Mouse (Mus musculus) kidney, embryonic 14.5 days (tissue): ENCODE measurements around the gene Gpr87. TPM values are rescaled to one million over a fixed set of nuclear protein-coding genes. Genes with fewer than 3 reads are reported as not detected.

Source experiments
- ATAC-seq: fragments of 200-750 bp; cut with Nextera tagmentation; 2 replicates; pipeline ENCODE4 v1.8.0; 2017; ENCODE audit warnings: moderate number of reproducible peaks, mild to moderate bottlenecking, moderate TSS enrichment, moderate library complexity; ENCODE audit not compliant: low FRiP score, low TSS enrichment
- H3K27ac ChIP-seq: fragments of 300-500 bp; sonication (generic); 2 replicates; pipeline ENCODE4 v1.5.1; 2014; ENCODE audit warnings: low read depth, mild to moderate bottlenecking, low read length, moderate library complexity, mixed read lengths
- H3K27me3 ChIP-seq: fragments of 300-500 bp; sonication (generic); 2 replicates; pipeline ENCODE4 v1.6.1; 2014; ENCODE audit warnings: mild to moderate bottlenecking, low read length; ENCODE audit not compliant: control insufficient read depth, insufficient read depth
- H3K36me3 ChIP-seq: fragments of 300-500 bp; sonication (generic); 2 replicates; pipeline ENCODE4 v1.6.1; 2014; ENCODE audit warnings: low read length, mixed read lengths; ENCODE audit not compliant: control insufficient read depth, insufficient read depth
- H3K4me1 ChIP-seq: fragments of 300-500 bp; sonication (generic); 2 replicates; pipeline ENCODE4 v1.6.1; 2014; ENCODE audit warnings: low read length, mixed read lengths; ENCODE audit not compliant: control insufficient read depth, insufficient read depth
- H3K4me2 ChIP-seq: fragments of 300-500 bp; sonication (generic); replicated peaks from 2 replicates; pipeline ENCODE4 v1.6.1; 2014; ENCODE audit warnings: low read depth, mild to moderate bottlenecking, low read length
- H3K4me3 ChIP-seq: fragments of 300-500 bp; sonication (generic); 2 replicates; pipeline ENCODE4 v1.5.1; 2014; ENCODE audit warnings: mild to moderate bottlenecking, low read length
- H3K9ac ChIP-seq: fragments of 300-500 bp; sonication (generic); 2 replicates; pipeline ENCODE4 v1.6.1; 2014; ENCODE audit warnings: low read depth, mild to moderate bottlenecking, low read length, moderate library complexity
- H3K9me3 ChIP-seq: fragments of 300-500 bp; sonication (generic); 2 replicates; pipeline ENCODE4 v1.6.1; 2016; ENCODE audit warnings: low read length; ENCODE audit not compliant: control insufficient read depth
- WGBS: fragments of 180-500 bp; shearing (Covaris S2); extraction: QIAGEN DNeasy Blood & Tissue Kit; methylation state at CpG from one replicate; pipeline ENCODE4 v1.1.7; 2014; 5-methylcytosine and 5-hydroxymethylcytosine counted together
- polyA plus RNA-seq: library from polyadenylated mRNA; unstranded; fragments of >200 nt; fragmentation: Nextera tagmentation; extraction: Ambion mirVana; gene quantifications from 2 replicates; pipeline ENCODE4 v1.2.1, GENCODE M21; 2014

The Gpr87 gene
- polyA plus RNA-seq, 1 experiment from 2014 or later, result 0.34 TPM

DNA sequence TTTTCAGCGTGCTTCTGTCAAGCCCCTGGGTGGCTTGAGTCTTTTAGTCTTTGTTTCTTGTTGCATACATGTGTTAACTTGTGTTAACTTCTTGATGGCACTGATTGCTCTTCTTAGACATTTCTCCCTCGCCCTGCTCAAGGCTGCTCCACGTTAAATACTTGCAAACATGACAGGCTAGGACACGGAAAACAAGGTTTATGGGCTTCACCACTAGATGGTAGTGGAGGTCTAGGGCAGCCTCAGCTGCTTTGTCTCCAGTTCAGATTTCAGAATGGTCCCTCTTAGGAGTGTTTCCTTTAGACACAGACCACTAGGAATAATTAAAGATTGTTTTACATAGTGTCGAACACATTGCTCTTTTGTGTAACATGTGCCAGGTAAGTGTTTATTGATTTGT is 19.7 kb downstream of the Gpr87 start:
- no peak overlapping the region for H3K4me3 ChIP-seq
- peaks cover 3% of the 10 kb centered on the region; the same call in 1 of the 2 replicates for H3K4me1 ChIP-seq
- H3K9me3 ChIP-seq, result no peaks in the 10 kb centered on the region
- no peak overlapping the region for H3K9ac ChIP-seq
- no peak overlapping the region for H3K4me2 ChIP-seq
- H3K27ac ChIP-seq, result no peak overlapping the region
- peak; percentile 46; the same call in 1 of the 2 replicates for ATAC-seq
- no peaks in the 10 kb centered on the region for H3K36me3 ChIP-seq
- no peaks in the 10 kb centered on the region for H3K27me3 ChIP-seq
- WGBS, result 34% methylated on average over 5 of the region's 5 CpGs

DNA sequence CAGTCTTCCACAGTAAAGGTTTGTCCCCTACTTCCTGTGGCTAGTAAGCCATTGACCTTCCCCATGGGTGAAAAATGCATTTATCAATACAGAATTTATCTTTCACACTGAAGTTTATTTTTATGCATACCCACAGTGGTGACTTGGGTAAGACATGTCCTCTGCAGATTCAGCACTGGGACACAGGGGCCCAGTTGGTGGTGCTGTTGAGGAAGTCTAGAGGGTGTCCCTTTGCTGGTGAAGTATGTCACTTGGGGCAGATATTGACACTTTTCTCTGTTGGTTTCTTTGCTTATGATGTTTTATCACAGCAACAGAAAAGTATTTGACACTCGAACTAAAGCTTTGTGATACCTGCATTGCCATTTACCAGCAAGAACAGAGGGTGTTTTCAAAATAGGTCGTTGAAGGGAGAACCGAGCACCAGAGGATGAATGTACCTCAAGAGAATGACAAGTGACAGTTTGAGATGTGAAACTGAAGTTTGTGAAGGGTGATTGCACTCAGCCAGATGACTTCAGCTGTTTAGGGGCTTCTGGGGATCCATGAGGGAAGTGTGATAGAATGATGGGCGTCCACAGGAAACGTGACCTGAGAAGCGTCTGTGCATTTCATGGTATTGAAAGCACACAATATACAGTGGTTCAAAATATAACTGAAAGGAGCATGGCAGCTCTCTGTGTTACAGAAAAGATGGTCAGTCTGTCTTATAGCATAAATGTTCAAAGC is 20.3 kb downstream of the Gpr87 start:
- Histone ChIP-seq H3K4me1 (peaks cover 7% of the 10 kb centered on the region; the same call in 1 of the 2 replicates), H3K4me2 (no peak overlapping the region), H3K27ac (no peak overlapping the region), H3K9me3 (no peaks in the 10 kb centered on the region), H3K27me3 (no peaks in the 10 kb centered on the region), H3K4me3 (no peak overlapping the region), H3K9ac (no peak overlapping the region), H3K36me3 (no peaks in the 10 kb centered on the region)
- no peak for ATAC-seq
- WGBS, result 70% methylated on average over 6 of the region's 6 CpGs

DNA sequence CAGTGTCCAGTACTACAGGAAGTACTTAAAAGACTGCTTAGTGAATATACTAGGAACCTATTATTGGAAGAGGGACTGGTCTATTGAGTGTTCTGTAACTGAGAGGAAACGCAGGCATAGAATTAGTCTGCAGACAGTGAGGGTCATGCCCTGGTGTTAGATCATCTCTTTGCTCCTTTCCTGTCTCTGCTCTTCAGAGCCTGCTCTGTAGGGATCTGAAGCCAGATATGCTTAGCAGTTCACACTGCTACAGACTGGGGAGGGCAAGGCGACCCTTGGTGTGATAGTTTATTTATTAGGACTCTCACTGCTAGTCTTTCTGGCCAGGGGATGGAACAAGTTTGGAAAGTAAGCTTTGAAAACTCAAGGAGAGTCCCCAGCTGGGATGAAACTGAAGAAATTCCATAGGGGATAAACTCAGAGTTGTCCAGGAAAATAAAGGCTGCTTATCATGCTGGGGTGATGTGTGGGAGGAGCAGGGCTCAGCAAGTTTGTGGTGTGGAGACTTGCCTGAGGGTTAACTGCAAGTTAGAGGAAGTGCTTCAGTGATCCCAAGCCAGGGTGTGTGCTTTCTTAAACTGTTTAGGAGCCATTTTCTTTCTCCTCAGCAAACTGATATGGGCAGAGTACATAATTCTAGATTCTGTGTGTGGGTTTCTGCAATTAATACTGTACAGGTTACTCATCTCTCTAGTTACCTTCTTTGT is 24.8 kb downstream of the Gpr87 start:
- peaks cover 7% of the 10 kb centered on the region; the same call in 1 of the 2 replicates for H3K4me1 ChIP-seq
- no peaks in the 10 kb centered on the region for H3K36me3 ChIP-seq
- ATAC-seq, result peak; percentile 58; the same call in 1 of the 2 replicates
- no peaks in the 10 kb centered on the region for H3K27me3 ChIP-seq
- H3K9ac ChIP-seq, result no peak overlapping the region
- 21% methylated on average over 2 of the region's 2 CpGs for WGBS
- no peaks in the 10 kb centered on the region for H3K9me3 ChIP-seq
- H3K4me3 ChIP-seq, result no peak overlapping the region
- H3K27ac ChIP-seq, result no peak overlapping the region
- H3K4me2 ChIP-seq, result no peak overlapping the region

DNA sequence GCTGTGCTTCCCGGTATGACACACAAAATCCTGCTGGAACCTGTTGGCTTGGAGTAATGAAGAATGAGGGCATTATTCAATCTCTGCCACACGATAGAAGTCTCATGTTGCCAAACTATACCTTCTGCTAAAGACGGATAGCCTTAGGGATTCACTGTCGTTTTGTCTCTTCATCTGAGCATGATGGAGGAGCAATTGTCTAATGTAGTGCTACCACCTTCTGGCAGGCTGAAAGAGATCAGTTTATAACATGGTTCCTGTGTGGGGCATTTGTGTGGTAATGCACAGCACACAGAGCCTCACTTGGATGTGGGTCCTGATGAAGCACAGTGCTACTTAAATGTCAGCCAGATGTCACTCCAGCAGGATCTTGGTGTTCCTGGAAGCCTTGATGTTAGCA is 25.7 kb downstream of the Gpr87 start:
- Histone ChIP-seq H3K9ac (no peak overlapping the region), H3K27me3 (no peaks in the 10 kb centered on the region), H3K4me2 (no peak overlapping the region), H3K27ac (no peak overlapping the region), H3K4me3 (no peak overlapping the region), H3K9me3 (no peaks in the 10 kb centered on the region), H3K36me3 (no peaks in the 10 kb centered on the region), H3K4me1 (peaks cover 7% of the 10 kb centered on the region; the same call in 1 of the 2 replicates)
- no peak for ATAC-seq
- 76% methylated on average over 4 of the region's 4 CpGs for WGBS

DNA sequence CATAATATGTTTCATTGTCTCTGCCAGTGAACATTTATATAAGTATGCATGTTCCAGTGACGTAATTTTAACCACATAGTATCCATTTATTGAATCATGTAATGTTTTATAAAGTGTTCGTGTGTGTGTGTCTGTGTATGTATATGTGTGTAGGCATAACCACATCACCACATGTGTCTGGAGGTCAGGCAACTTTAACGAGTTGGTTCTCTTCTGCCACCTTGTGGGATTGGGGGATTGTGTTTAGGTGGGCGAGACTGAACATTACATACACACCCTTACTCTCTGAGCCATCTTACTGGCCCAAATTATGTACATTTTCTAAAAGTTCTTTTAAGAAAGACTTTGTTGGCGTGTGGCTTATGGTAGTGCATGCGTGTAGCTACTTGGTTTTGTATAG is 26.4 kb downstream of the Gpr87 start:
- ATAC-seq, result no peak
- H3K36me3 ChIP-seq, result no peaks in the 10 kb centered on the region
- no peaks in the 10 kb centered on the region for H3K27me3 ChIP-seq
- H3K4me3 ChIP-seq, result no peak overlapping the region
- no peak overlapping the region for H3K27ac ChIP-seq
- WGBS, result 86% methylated on average over 6 of the region's 6 CpGs
- no peak overlapping the region for H3K9ac ChIP-seq
- no peak overlapping the region for H3K4me2 ChIP-seq
- peaks cover 7% of the 10 kb centered on the region; the same call in 1 of the 2 replicates for H3K4me1 ChIP-seq
- no peaks in the 10 kb centered on the region for H3K9me3 ChIP-seq

DNA sequence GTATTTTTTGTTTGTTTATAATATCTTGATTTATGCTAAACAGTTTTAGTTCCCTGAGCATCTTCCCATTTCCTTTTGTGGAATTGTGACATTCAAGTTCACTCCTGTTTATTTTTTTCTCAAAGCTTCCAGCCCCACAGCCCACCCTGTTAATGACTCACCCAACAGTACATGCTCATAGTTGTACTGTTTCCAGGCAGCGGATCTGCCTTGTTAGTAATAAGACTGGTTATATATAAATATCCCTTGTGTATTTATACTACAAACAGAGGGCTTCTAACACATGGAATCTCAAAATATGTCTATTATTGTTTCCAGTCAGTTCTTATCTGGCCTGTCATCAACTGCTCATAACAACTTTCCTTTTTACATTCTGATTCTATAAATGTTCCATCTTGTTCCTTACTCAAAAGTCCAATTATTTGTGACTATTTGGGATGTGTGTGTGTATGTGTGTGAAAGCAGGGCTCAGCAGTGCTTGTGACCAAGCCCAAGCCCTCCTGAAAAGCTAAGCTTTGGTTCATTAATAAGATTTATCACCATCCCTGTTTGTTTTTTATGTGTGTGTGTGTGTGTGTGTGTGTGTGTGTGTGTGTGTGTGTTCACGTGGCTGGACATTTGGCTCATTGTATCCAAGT is 27.4 kb downstream of the Gpr87 start:
- ATAC-seq, result peak; percentile 28; the same call in 1 of the 2 replicates

DNA sequence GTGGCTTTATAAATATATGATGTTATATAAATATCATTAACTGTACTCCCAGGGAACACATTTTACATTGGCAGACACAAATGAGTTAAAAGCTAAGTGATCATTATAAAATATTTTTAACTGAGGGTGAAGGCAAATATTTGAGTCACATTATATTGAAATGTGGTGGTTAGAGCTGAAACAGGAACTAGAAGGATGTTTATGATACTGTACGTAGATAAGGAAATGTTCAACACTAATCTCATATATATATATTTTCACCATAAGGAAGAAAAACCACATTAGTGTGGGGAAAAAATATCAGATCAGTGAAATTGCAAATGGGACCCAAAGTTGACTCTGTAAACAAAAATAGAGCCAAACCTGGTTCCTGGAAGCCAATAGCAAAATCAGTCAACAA is 34.4 kb downstream of the Gpr87 start:
- WGBS, result 86% methylated on average over 1 of the region's 1 CpGs

More for the DNA sequence above, 27.4 kb downstream of the Gpr87 start:
- Histone ChIP-seq H3K36me3 (no peaks in the 10 kb centered on the region), H3K27ac (no peak overlapping the region), H3K4me3 (no peak overlapping the region), H3K9ac (no peak overlapping the region), H3K27me3 (no peaks in the 10 kb centered on the region), H3K4me2 (no peak overlapping the region), H3K9me3 (no peaks in the 10 kb centered on the region), H3K4me1 (peaks cover 7% of the 10 kb centered on the region; the same call in 1 of the 2 replicates)
- WGBS, result 53% methylated on average over 2 of the region's 2 CpGs

DNA sequence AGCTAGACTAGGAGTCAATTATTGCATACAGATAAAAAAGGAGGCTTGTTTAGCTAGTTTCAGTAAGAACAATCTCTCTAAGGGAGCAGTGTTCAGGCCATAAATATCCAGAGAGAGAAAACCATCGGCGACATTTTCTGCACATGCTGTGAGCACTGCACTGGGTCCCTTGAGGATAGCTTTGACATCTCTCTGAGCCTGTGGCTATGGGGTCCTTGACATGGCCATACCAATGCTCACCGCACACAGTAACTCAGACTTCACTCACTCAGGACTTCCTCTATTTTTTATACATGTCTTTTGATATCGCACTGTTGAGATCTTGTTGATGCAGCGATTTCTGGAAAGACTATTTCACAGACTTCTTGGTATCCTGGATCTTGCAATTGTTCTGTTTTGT is 37.9 kb downstream of the Gpr87 start:
- ATAC-seq, result no peak
- Histone ChIP-seq H3K4me2 (no peak overlapping the region), H3K9me3 (no peaks in the 10 kb centered on the region), H3K27ac (no peak overlapping the region), H3K4me3 (no peak overlapping the region), H3K4me1 (no peaks in the 10 kb centered on the region), H3K9ac (no peak overlapping the region), H3K27me3 (no peaks in the 10 kb centered on the region), H3K36me3 (no peaks in the 10 kb centered on the region)
- 84% methylated on average over 5 of the region's 5 CpGs for WGBS

More for the DNA sequence above, 34.4 kb downstream of the Gpr87 start:
- no peaks in the 10 kb centered on the region for H3K9me3 ChIP-seq
- no peaks in the 10 kb centered on the region for H3K27me3 ChIP-seq
- ATAC-seq, result no peak
- no peaks in the 10 kb centered on the region for H3K36me3 ChIP-seq
- H3K4me3 ChIP-seq, result no peak overlapping the region
- H3K27ac ChIP-seq, result no peak overlapping the region
- no peak overlapping the region for H3K4me2 ChIP-seq
- H3K9ac ChIP-seq, result no peak overlapping the region
- no peaks in the 10 kb centered on the region for H3K4me1 ChIP-seq

DNA sequence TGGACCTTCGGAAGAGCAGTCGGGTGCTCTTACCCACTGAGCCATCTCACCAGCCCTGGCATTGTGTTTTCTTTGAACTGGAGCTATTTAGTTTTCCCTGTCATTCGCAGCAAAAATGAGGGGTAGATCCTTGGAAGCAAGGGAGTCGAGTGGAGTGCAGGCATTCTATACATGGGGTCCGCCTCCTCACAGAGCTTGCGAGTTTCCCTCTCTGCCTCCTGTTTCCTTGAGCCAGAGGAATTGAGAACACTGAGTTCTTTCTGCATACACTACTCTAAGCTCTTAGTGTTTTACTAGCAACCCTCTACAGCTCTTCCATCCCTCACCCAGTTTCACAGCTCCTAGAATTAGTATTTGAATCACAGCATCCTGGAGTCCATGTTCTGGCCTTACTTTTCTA is 39.5 kb downstream of the Gpr87 start:
- no peaks in the 10 kb centered on the region for H3K4me1 ChIP-seq
- H3K4me2 ChIP-seq, result no peak overlapping the region
- H3K27ac ChIP-seq, result no peak overlapping the region
- no peak overlapping the region for H3K9ac ChIP-seq
- H3K36me3 ChIP-seq, result no peaks in the 10 kb centered on the region
- no peak overlapping the region for H3K4me3 ChIP-seq
- no peaks in the 10 kb centered on the region for H3K27me3 ChIP-seq
- ATAC-seq, result no peak
- WGBS, result 90% methylated on average over 6 of the region's 6 CpGs
- no peaks in the 10 kb centered on the region for H3K9me3 ChIP-seq
